Mouse (Mus musculus): ENCODE measurements at regions not wholly inside any gene's neighbourhood (a gene's known extent, or its start where the extent isn't known, plus 50 kb on each side); places are given as distances from the start of the nearest gene placed in this dataset.

- DNase-seq = peak in 1 of 2 experiments; percentile 13
Observed at GRCm38 (mm10) chr1:81516575-81517210, 439.9 kb downstream of the Nyap2 start.

- peak; percentile 5 to 12 for DNase-seq
Observed at GRCm38 (mm10) chr1:81520420-81521273, 443.9 kb downstream of the Nyap2 start.

- DNase-seq = no peak
Observed at GRCm38 (mm10) chr1:81522929-81523328, 446.2 kb downstream of the Nyap2 start.

GRCm38 (mm10) chr1:81525821-81526220, 449.1 kb downstream of the Nyap2 start:
- DNase-seq = no peak

- no peak for DNase-seq
Observed at GRCm38 (mm10) chr1:81537836-81538235, 461.1 kb downstream of the Nyap2 start.

- DNase-seq = no peak
Observed at GRCm38 (mm10) chr1:81539591-81540311, 463.0 kb downstream of the Nyap2 start.

- DNase-seq = peak in 1 of 2 experiments; percentile 1
Observed at GRCm38 (mm10) chr1:81548906-81549305, 472.2 kb downstream of the Nyap2 start.

- no peak for DNase-seq
Observed at GRCm38 (mm10) chr1:81549706-81550105, 473.0 kb downstream of the Nyap2 start.

- DNase-seq = no peak
Observed at GRCm38 (mm10) chr1:81552731-81553130, 476.0 kb downstream of the Nyap2 start.

- no peak for DNase-seq
Observed at GRCm38 (mm10) chr1:81576965-81577664, 500.4 kb downstream of the Nyap2 start.

GRCm38 (mm10) chr1:81577665-81578201, 501.0 kb downstream of the Nyap2 start:
- DNase-seq = no peak

- no peak for DNase-seq
Observed at GRCm38 (mm10) chr1:81581208-81581607, 504.5 kb downstream of the Nyap2 start.

- no peak for DNase-seq
Observed at GRCm38 (mm10) chr1:81587780-81588307, 511.1 kb downstream of the Nyap2 start.

- DNase-seq = peak in 1 of 2 experiments; percentile 2
Observed at GRCm38 (mm10) chr1:81591623-81592022, 514.9 kb downstream of the Nyap2 start.

- DNase-seq = peak; percentile 7 to 28
Observed at GRCm38 (mm10) chr1:81593280-81594182, 516.8 kb downstream of the Nyap2 start.

- no peak for DNase-seq
Observed at GRCm38 (mm10) chr1:81594183-81594515, 517.4 kb downstream of the Nyap2 start.

- DNase-seq = no peak
Observed at GRCm38 (mm10) chr1:81594606-81595005, 517.9 kb downstream of the Nyap2 start.

- DNase-seq = no peak
Observed at GRCm38 (mm10) chr1:81608772-81609171, 532.0 kb downstream of the Nyap2 start.

- DNase-seq = no peak
Observed at GRCm38 (mm10) chr1:81618880-81619279, 542.1 kb downstream of the Nyap2 start.

GRCm38 (mm10) chr1:81624141-81624540, 547.4 kb downstream of the Nyap2 start:
- no peak for DNase-seq

GRCm38 (mm10) chr1:81632704-81633103, 556.0 kb downstream of the Nyap2 start:
- DNase-seq = no peak
